Mouse (Mus musculus) ES-E14 (cell line): ENCODE measurements around the gene Tyw1.

Source experiments
- CHD2 ChIP-seq: IDR thresholded peaks from 2 replicates; pipeline ENCODE4 v1.6.1; 2014; ENCODE audit warnings: mild to moderate bottlenecking, low read depth, low read length, inconsistent platforms
- ZC3H11A ChIP-seq: IDR thresholded peaks from 2 replicates; pipeline ENCODE4 v1.6.1; 2012; ENCODE audit warnings: low read depth, mild to moderate bottlenecking, inconsistent platforms, low read length, borderline replicate concordance

- TF ChIP-seq ZC3H11A (no peak), CHD2 (no peak)
Measured at GRCm38 (mm10) chr5:130329889-130330288, 74.5 kb downstream of the Tyw1 start.
